29 mouse cellular contexts compared by ENCODE assay signal in the genomic region with DNA sequence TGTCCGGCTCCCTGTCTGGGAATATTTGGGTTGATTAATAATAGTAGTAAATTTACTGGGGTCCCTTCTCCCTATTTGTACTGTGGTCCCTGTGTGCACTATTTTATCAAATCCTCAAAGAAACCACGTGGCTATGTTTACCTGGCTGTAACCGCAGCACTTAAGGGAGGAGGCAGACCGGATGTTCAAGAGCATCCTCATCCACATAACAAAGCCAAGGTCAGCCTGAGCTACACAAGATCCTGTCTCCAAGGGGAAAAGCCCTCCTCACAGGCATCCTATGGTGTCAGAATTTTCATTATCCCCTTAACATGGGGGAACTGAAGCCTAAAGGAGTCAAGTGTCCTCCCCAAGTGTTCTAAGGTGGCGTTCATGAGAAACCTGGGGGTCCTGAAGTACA.
"Had no signal": no experiment of that assay in that cellular context is flagged by ENCODE, and none has a peak within 500 bp of the region (broad histone marks: within the 10 kb centered on the region; RNA-seq: fewer than 3 reads in every experiment).

No protein-coding gene starts in this region.

- DNase-seq: heart, postnatal 10 days; heart, postnatal 14 days; heart, postnatal 36 days; heart, postnatal 4 days; kidney, adult 11 months; kidney, adult 18-20 months; kidney, adult 2 months; kidney, adult 8-10 months; kidney, adult 9 months; kidney, postnatal 14 days; kidney, postnatal 25 days; kidney, postnatal 36 days; kidney, postnatal 4 days; layer of hippocampus, adult 9-11 months; layer of hippocampus, postnatal 36 days had no signal

- H3K4me1 ChIP-seq: heart, embryonic 13.5 days; heart, embryonic 15.5 days had no signal

- H3K36me3 ChIP-seq: heart, embryonic 12.5 days; heart, embryonic 13.5 days; heart, embryonic 15.5 days; hindbrain, embryonic 10.5 days; hindbrain, embryonic 12.5 days; hindbrain, embryonic 13.5 days; hindbrain, embryonic 15.5 days; intestine, embryonic 15.5 days; kidney, embryonic 15.5 days had no signal

- H3K4me3 ChIP-seq: heart, embryonic 12.5 days; heart, embryonic 13.5 days; heart, embryonic 15.5 days; hindbrain, embryonic 10.5 days; hindbrain, embryonic 12.5 days; hindbrain, embryonic 13.5 days; hindbrain, embryonic 15.5 days; intestine, embryonic 15.5 days; kidney, embryonic 15.5 days; layer of hippocampus, adult 2 months; left cerebral cortex, adult 2 months had no signal

- H3K9ac ChIP-seq: heart, embryonic 12.5 days; heart, embryonic 13.5 days; heart, embryonic 15.5 days; hindbrain, embryonic 12.5 days; hindbrain, embryonic 13.5 days; hindbrain, embryonic 14.5 days; hindbrain, embryonic 15.5 days; intestine, embryonic 15.5 days; kidney, embryonic 15.5 days had no signal

- H3K27me3 ChIP-seq: heart, embryonic 13.5 days; heart, embryonic 15.5 days; hindbrain, embryonic 15.5 days; intestine, embryonic 15.5 days; kidney, embryonic 15.5 days had no signal

- H3K9me3 ChIP-seq: heart, embryonic 12.5 days; heart, embryonic 13.5 days; heart, embryonic 15.5 days; hindbrain, embryonic 10.5 days; hindbrain, embryonic 12.5 days; hindbrain, embryonic 13.5 days; hindbrain, embryonic 15.5 days; intestine, embryonic 15.5 days; kidney, embryonic 15.5 days had no signal

- H3K27ac ChIP-seq: heart, embryonic 13.5 days; heart, embryonic 15.5 days; hindbrain, embryonic 10.5 days; hindbrain, embryonic 12.5 days; hindbrain, embryonic 13.5 days; hindbrain, embryonic 14.5 days; hindbrain, embryonic 15.5 days; hindbrain, postnatal 0 days; intestine, embryonic 15.5 days; kidney, postnatal 0 days; layer of hippocampus, adult 2 months; left cerebral cortex, adult 2 months had no signal
